Mouse (Mus musculus): ENCODE results near the gene Taok1.

Gene Taok1

GRCm38 (mm10) chr11:77491502-77492291 lies 115.9 kb downstream of the Taok1 start:
- DNase-seq: peak; percentile 70 to 73

- peak; percentile 95 to 98 for DNase-seq
Observed at GRCm38 (mm10) chr11:77491123-77491501, 116.5 kb downstream of the Taok1 start.

- peak in 1 of 2 experiments; percentile 35 for DNase-seq
Observed at GRCm38 (mm10) chr11:77490451-77490850, 117.2 kb downstream of the Taok1 start.

GRCm38 (mm10) chr11:77489591-77490235 lies 117.9 kb downstream of the Taok1 start, which contains the start of gene Ankrd13b:
Gene Ankrd13b (minus strand): TSS chr11:77489678.
- DNase-seq: peak; percentile 89

- peak; percentile 54 to 55 for DNase-seq
Observed at GRCm38 (mm10) chr11:77488771-77489581, 118.6 kb downstream of the Taok1 start.

GRCm38 (mm10) chr11:77486798-77487197 lies 120.8 kb downstream of the Taok1 start:
- peak; percentile 71 to 80 for DNase-seq

- peak; percentile 32 to 53 for DNase-seq
Observed at GRCm38 (mm10) chr11:77485229-77485628, 122.4 kb downstream of the Taok1 start.

GRCm38 (mm10) chr11:77483510-77484255 lies 123.9 kb downstream of the Taok1 start:
- DNase-seq: no peak

- peak; percentile 34 to 52 for DNase-seq
Observed at GRCm38 (mm10) chr11:77483043-77483442, 124.6 kb downstream of the Taok1 start.
